Mouse (Mus musculus) embryonic fibroblast, embryonic 13.5 days (primary cell): ENCODE results near the gene Ube2z.

Experiments
- CTCF ChIP-seq: IDR thresholded peaks from 2 replicates; pipeline ENCODE4 v1.5.1; 2011; ENCODE audit warnings: mild to moderate bottlenecking, control low read depth, low read length, moderate library complexity, borderline replicate concordance; ENCODE audit not compliant: insufficient read depth
- POLR2A ChIP-seq: IDR thresholded peaks from 2 replicates; pipeline ENCODE4 v1.6.1; 2011; ENCODE audit warnings: low read depth, mild to moderate bottlenecking, control low read depth, low read length, moderate library complexity

DNA sequence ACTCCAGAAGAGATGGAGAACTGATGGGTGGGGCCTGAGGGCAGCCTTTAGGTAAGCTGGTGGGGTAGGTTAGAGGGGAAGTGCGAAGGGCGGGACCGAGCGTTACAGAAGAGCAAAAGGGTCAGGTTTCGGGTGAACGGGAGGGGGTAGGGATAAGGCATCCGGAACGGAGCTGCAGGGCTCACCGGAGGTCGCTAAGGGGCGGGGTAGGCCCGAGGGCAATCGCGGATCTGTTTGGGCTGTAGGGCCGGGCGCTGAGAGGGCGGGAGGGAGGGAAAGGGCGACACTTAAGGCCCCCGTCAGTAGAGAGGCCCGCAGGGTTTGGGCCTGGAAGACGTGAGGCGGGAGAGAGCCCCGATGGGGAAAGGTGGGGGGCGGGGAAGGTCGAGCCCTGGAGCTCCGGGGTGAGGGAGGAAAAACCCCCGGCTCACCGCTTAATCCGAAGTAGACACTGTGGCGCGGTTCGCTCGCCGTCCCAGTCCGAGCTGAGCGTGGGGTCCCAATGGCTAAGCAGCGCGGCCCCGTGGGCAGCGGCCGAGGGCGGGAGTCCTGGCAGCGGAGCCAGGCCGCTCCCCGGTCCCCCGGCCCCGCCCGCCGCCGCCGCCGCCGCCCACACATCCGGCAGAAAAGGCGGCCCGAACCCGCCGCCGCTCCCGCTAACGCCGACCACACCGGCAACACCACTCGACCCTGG lies 520 bp downstream of the Ube2z start:
- TF ChIP-seq CTCF (no peak), POLR2A (no peak)
